Mouse (Mus musculus): Measurements from ENCODE around the gene Cbx2.

Gene Cbx2

DNA sequence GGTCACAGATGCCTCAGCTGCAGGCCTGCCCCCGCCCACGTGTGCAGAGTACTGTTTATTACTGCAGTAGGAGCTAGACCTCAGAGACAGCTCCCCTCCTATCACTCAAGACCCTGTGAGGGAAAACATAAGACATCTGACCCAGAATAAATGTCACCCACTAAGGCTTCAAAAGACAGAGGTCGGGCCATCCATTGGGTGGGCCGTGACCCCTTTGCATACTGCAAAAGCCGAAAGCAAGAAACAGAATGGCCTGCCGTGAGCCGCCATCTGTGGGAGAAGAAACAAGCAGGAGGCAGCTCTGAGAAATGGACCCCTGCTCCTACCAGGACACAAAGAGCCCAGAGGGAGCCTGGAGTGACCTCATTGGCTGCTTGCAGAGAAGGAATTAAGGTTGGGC is 5.3 kb upstream of the Cbx2 start:
- DNase-seq (ENCODE audit: low read depth, low spot score), result no peak

GRCm38 (mm10) chr11:119021180-119021579 is 1.6 kb upstream of the Cbx2 start:
- DNase-seq (ENCODE audit: low read depth, low spot score), result no peak

DNA sequence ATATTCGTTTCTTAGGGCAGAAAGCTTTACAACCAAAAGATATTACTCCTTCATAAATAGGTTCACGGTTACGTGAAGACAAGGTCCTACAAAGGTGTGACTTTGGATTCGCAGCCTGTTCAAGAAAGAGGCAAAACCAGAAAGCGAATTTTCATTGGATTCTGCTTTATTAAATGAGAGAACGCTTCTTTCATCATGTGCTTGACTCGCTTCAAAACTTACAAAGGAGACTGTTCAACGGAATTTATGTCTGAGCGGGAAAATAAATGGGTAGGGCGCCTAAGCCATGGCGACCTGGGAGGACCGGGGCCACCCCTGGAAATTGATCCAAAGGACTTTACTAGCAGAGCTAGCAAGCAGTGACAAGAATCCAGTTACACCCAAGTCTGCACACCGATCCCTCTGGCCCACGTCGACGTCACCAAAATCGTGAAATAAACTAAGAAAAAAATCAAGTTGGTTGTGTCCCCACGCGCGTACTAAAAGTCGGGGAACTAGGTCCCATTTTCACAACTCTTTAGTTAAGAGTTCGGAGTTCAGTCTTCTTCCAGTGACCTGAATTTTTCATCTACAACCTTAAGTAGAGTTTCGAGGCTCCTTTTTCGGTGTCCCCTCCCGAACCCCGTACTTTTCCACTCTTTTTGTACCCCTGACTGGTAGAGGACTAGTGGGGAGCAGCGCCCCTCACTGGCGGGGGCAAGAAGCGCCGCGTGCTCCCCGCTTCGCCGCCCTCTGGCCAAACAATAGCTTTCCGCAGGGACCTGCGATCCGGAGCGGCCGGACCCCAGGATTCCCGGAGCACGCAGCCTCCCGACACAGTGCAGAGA is 481 bp upstream of the Cbx2 start:
- DNase-seq (ENCODE audit: low read depth, low spot score), result no peak

DNA sequence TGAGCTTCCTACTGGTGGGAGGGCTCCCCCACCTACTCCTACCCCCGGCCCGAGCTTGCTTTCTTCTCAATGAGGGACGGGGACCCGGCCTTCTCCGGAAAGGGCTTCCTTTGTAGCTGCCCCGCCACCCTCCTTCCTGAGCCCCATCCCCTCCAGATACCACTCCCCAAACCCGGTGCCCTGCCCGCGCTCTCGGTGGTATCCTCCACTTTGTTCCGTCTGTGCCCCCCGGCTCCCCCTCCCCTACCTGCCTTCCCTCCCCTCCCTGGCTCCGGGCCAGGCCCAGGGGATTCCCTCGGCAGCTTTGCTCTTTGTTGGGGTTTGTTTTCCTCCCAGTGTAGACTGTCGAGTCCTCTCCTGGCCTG is 836 bp downstream of the Cbx2 start:
- no peak for DNase-seq (ENCODE audit: low read depth, low spot score)

- no peak for DNase-seq (ENCODE audit: low read depth, low spot score)
These were observed 1.5 kb downstream of the Cbx2 start for GRCm38 (mm10) chr11:119024260-119024659.

- DNase-seq (ENCODE audit: low read depth, low spot score), result no peak
These were observed 3.4 kb downstream of the Cbx2 start for GRCm38 (mm10) chr11:119026203-119026602.

GRCm38 (mm10) chr11:119033874-119034558 is 11.3 kb downstream of the Cbx2 start:
- no peak for DNase-seq (ENCODE audit: low read depth, low spot score)

DNA sequence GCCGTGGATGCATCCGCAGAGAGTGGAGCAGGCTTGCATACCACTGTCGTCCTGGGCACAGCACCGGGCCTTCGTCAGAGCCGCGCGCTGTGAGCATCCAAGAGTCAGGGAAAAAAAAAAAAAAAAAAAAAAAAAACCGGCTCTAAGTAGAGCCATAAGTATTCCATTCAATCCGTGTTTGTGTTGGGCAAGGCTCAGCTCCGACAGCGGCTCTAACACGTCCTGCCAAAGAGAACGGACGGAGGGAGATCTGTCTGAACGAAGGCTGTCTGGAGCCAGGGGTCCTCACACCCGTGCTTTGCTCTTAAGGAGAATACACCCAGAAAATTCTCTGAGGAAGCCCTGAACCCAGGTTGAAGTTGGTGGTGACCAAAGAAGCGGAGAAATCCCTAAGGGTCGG is 11.9 kb downstream of the Cbx2 start:
- DNase-seq (ENCODE audit: low read depth, low spot score), result no peak

GRCm38 (mm10) chr11:119035094-119035685 is 12.4 kb downstream of the Cbx2 start:
- no peak for DNase-seq (ENCODE audit: low read depth, low spot score)

DNA sequence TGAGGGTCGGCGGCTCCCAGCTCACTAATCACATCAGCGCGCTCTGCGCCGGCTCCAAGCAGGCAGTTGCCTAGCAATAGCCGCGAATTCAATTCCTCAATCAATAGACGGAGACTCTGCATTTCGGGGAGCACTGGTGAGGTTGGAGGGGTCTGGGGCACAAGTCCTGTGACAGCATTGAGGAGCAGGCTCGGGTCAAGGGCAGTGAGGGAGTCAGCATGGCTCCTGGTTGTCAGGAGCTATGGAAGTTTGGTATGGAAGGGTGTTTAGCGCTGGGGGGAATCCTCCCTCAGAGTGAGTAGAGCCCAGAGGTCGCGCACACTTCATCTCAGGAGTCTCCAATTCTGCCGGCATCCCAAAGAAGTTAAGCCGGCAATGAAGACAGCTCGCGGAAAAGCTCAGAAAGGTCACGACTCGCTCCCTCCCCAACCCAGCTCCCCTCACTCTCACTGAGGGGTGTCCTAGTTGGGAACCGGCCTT is 13.0 kb downstream of the Cbx2 start:
- no peak for DNase-seq (ENCODE audit: low read depth, low spot score)

DNA sequence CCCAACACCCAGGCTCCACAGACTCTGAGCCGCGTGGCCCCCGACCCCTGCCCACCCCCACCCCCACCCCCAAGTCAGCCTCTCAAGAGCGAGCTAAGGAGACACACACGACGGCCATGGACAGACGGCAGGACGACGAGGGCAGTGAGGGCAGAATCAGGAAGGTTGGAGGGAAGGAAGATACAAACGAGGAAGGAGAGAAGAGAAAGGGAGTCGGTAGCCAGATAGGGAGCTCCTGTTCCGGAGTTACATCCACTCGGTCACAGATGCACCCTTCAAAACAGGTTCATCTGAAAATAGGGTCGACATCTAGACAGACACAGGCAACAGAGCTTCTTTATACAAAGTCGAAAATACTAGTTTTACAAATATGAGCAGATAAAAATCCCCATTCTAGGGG is 13.7 kb downstream of the Cbx2 start:
- no peak for DNase-seq (ENCODE audit: low read depth, low spot score)

- no peak for DNase-seq (ENCODE audit: low read depth, low spot score)
These were observed 14.4 kb downstream of the Cbx2 start for GRCm38 (mm10) chr11:119036934-119037779.

- DNase-seq (ENCODE audit: low read depth, low spot score), result no peak
These were observed 15.1 kb downstream of the Cbx2 start for GRCm38 (mm10) chr11:119037780-119038401.

GRCm38 (mm10) chr11:119038744-119039484 is 16.2 kb downstream of the Cbx2 start:
- DNase-seq (ENCODE audit: low read depth, low spot score), result no peak

DNA sequence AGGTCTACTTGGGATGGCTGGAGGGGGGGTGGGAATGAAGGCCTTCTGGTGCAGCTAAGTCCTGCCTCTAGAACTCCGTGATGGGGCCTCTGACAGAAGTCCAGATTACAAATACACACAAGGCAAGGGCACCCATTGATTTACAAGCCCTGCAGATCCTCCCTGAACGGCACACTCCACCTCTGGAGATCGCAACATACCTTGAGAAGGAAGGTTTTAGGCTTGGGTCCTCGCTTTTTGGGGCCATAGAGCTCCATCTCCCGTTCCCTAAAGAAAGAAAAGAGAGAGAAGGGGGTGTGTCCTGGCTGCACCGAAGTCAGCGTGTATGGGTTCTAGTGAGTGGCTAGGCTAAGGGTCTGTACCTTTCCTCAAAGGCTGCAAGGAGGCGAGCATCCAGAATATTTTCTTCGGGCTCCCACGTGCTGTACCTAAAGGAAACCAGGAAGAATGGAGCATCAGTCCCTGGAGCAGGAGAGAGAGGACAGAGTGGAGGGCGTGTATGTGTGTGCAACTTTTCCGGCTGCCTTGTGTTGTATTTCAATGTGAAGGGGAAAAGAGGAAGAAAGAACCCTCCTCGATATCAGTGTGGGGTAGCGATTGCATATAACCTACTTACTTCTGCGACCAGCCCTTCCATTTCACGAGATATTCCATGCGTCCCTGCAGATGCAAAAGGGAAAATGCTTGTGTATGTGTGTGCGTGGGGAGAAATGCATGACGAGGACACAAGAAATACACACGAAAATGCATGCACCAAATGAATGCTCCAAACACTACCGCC is 17.2 kb downstream of the Cbx2 start:
- no peak for DNase-seq (ENCODE audit: low read depth, low spot score)

- DNase-seq (ENCODE audit: low read depth, low spot score), result peak; percentile 99
These were observed 18.0 kb downstream of the Cbx2 start, which contains the start of gene Cbx8 for GRCm38 (mm10) chr11:119040600-119041324. Gene Cbx8, minus strand, starts transcription at chr11:119040969.

DNA sequence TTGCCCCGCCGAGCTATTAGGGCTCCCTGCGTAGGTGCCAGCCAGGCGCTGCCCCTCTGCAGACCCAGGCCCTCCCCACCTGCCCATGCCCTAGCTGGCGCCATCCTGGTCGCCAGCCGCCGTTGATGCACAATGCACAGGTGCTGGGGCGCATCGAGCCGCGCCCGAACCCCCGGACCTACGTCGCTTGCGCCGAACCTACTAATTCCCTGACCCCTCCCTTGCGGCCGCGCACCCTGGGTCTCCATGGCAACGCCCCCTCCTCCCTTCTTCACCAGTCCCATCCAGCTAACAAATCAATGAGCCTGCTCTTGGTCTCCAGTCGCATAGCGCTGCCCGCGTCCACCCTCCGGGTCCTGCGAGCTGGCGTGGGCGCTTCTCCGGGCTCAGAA is 18.6 kb downstream of the Cbx2 start:
- no peak for DNase-seq (ENCODE audit: low read depth, low spot score)

GRCm38 (mm10) chr11:119041750-119042465 is 19.1 kb downstream of the Cbx2 start:
- no peak for DNase-seq (ENCODE audit: low read depth, low spot score)

Measured in retina, adult 2 months (tissue).